ENCODE assay signal across 18 mouse cellular contexts in genomic region chr16:95639677-95640076, GRCm38 (mm10). TPM values are rescaled to one million over a fixed set of nuclear protein-coding genes. Genes with fewer than 3 reads are reported as not detected.
A peak's percentile ranks its signal among the peaks of the same experiment; 100 is the strongest.
DNase-seq lines count a peak whose midpoint lies in the region; ATAC-seq and TF ChIP-seq lines count a peak whose summit lies in the region.
"Had no signal": no experiment of that assay in that cellular context is flagged by ENCODE, and none has a peak within 500 bp of the region (broad histone marks: within the 10 kb centered on the region; RNA-seq: fewer than 3 reads in every experiment).

No protein-coding gene starts in this region.

- TF ChIP-seq CTCF in heart, adult 2 months (IDR thresholded peaks at IDR 0.05) = peak; percentile 21
- peak; percentile 42 for TF ChIP-seq CTCF in stomach, postnatal 0 days (IDR thresholded peaks at IDR 0.05; ENCODE audit: low read depth)

- no peak overlapping the region for H3K9ac ChIP-seq in heart, adult 2 months (ENCODE audit: low read depth, low read length)
- no peak overlapping the region for H3K9ac ChIP-seq in stomach, postnatal 0 days (ENCODE audit: low read length)
- H3K9ac ChIP-seq in hindbrain, embryonic 14.5 days = no peak overlapping the region
- H3K9ac ChIP-seq: forebrain, embryonic 12.5 days; hindbrain, embryonic 12.5 days; liver, embryonic 13.5 days had no signal

- no peak for TF ChIP-seq EP300 in heart, adult 2 months (IDR thresholded peaks at IDR 0.05; ENCODE audit: insufficient read depth, low read depth, low read length)
- no peak for TF ChIP-seq EP300 in stomach, postnatal 0 days (optimal IDR thresholded peaks at IDR 0.05)

- intact Hi-C loops in heart, adult 2 months (cut with DNase I) = no loop called here
- intact Hi-C loops in heart, postnatal 36 days (cut with DNase I) = no loop called here
- intact Hi-C loops in left cerebral cortex, postnatal 4 days (cut with DNase I) = no loop called here

- no peak for DNase-seq in heart, adult 2 months
- DNase-seq in heart, postnatal 36 days = no peak
- DNase-seq in 416B (ENCODE audit: low read depth) (peak; percentile 36), ES-CJ7 (ENCODE audit: low read depth, low spot score) (peak; percentile 33)
- DNase-seq in stomach, postnatal 0 days (ENCODE audit: low spot score) = no peak
- DNase-seq in left cerebral cortex, postnatal 4 days = no peak
- no peak for DNase-seq in hindbrain, embryonic 14.5 days (ENCODE audit: low spot score)
- DNase-seq in right cerebral cortex, postnatal 4 days = no peak
- DNase-seq: adrenal gland, adult 8-10 months; cerebellum, adult 9-10 months; heart, adult 18-20 months; kidney, adult 11 months; liver, embryonic 13.5 days; lung, postnatal 36 days had no signal

- no peak overlapping the region for H3K27ac ChIP-seq in heart, adult 2 months
- no peak overlapping the region for H3K27ac ChIP-seq in stomach, postnatal 0 days (replicated peaks)
- H3K27ac ChIP-seq in hindbrain, embryonic 14.5 days = no peak overlapping the region
- H3K27ac ChIP-seq: forebrain, embryonic 12.5 days; hindbrain, embryonic 12.5 days; liver, embryonic 13.5 days had no signal

- ATAC-seq in stomach, postnatal 0 days (ENCODE audit: low FRiP score, low TSS enrichment) = no peak
- no peak for ATAC-seq in hindbrain, embryonic 14.5 days (ENCODE audit: low FRiP score)

- WGBS in heart, adult 2 months = 83% methylated on average over 3 of the region's 3 CpGs
- 82% methylated on average over 3 of the region's 3 CpGs for WGBS in stomach, postnatal 0 days
- 95% methylated on average over 3 of the region's 3 CpGs for WGBS in hindbrain, embryonic 14.5 days

- no peaks in the 10 kb centered on the region for H3K4me1 ChIP-seq in heart, adult 2 months (ENCODE audit: control insufficient read depth, insufficient read depth, low read length)
- H3K4me1 ChIP-seq in stomach, postnatal 0 days (replicated peaks; ENCODE audit: control insufficient read depth, insufficient read depth) = no peaks in the 10 kb centered on the region
- no peaks in the 10 kb centered on the region for H3K4me1 ChIP-seq in hindbrain, embryonic 14.5 days (replicated peaks; ENCODE audit: control insufficient read depth, insufficient read depth, low read length)
- H3K4me1 ChIP-seq: forebrain, embryonic 12.5 days; hindbrain, embryonic 12.5 days had no signal

- no peak overlapping the region for H3K4me3 ChIP-seq in heart, adult 2 months
- H3K4me3 ChIP-seq in stomach, postnatal 0 days (ENCODE audit: low read depth, low read length) = no peak overlapping the region
- no peak overlapping the region for H3K4me3 ChIP-seq in hindbrain, embryonic 14.5 days (replicated peaks; ENCODE audit: low read length)
- H3K4me3 ChIP-seq: forebrain, embryonic 12.5 days; hindbrain, embryonic 12.5 days; liver, embryonic 13.5 days; myocyte had no signal

- H3K79me2 ChIP-seq in heart, adult 2 months (replicated peaks; ENCODE audit: control insufficient read depth, insufficient read depth, low read length) = no peaks in the 10 kb centered on the region

- H3K27me3 ChIP-seq in heart, adult 2 months (ENCODE audit: control insufficient read depth, insufficient read depth, low read length) = no peaks in the 10 kb centered on the region
- H3K27me3 ChIP-seq in stomach, postnatal 0 days (ENCODE audit: control insufficient read depth, insufficient read depth, low read length) = no peaks in the 10 kb centered on the region
- H3K27me3 ChIP-seq in hindbrain, embryonic 14.5 days (ENCODE audit: control insufficient read depth, insufficient read depth, low read length) = 0 out of 2 replicates have a peak, but pooled peaks cover 4% of the 10 kb centered on the region
- H3K27me3 ChIP-seq: forebrain, embryonic 12.5 days; hindbrain, embryonic 12.5 days; liver, embryonic 13.5 days had no signal

- H3K36me3 ChIP-seq in heart, adult 2 months (ENCODE audit: control insufficient read depth, insufficient read depth, low read length) = no peaks in the 10 kb centered on the region
- H3K36me3 ChIP-seq in stomach, postnatal 0 days (ENCODE audit: control insufficient read depth, insufficient read depth, low read length) = no peaks in the 10 kb centered on the region
- H3K36me3 ChIP-seq in hindbrain, embryonic 14.5 days (replicated peaks; ENCODE audit: control insufficient read depth, insufficient read depth) = no peaks in the 10 kb centered on the region
- H3K36me3 ChIP-seq: forebrain, embryonic 12.5 days; hindbrain, embryonic 12.5 days; liver, embryonic 13.5 days had no signal

- no peak overlapping the region for H3K4me2 ChIP-seq in stomach, postnatal 0 days (replicated peaks; ENCODE audit: low read depth)
- H3K4me2 ChIP-seq in hindbrain, embryonic 14.5 days (replicated peaks) = no peak overlapping the region
- H3K4me2 ChIP-seq: forebrain, embryonic 12.5 days; hindbrain, embryonic 12.5 days; liver, embryonic 13.5 days; midbrain, embryonic 11.5 days had no signal

- H3K9me3 ChIP-seq in stomach, postnatal 0 days (ENCODE audit: control insufficient read depth, low read length) = no peaks in the 10 kb centered on the region
- no peaks in the 10 kb centered on the region for H3K9me3 ChIP-seq in hindbrain, embryonic 14.5 days (ENCODE audit: control insufficient read depth, low read length)
- H3K9me3 ChIP-seq: forebrain, embryonic 12.5 days; hindbrain, embryonic 12.5 days; liver, embryonic 13.5 days had no signal

- no peak for TF ChIP-seq POLR2A in heart, adult 2 months (IDR thresholded peaks at IDR 0.05; ENCODE audit: insufficient read depth, low read depth, low read length)

RNA-seq across cellular contexts. Expression of gene Erg, which starts 53.3 kb away (rescaled TPM):
- total RNA-seq in heart, adult 2 months (2021) = 10 to 100 TPM; 22.1 to 26.6 TPM
- 19.8 and 25.5 TPM in 2 replicates for polyA plus RNA-seq in heart, adult 2 months (2012; rRNA removed)
- 10 to 100 TPM; 31.8 to 32.1 TPM for total RNA-seq in heart, postnatal 36 days (2021)
- 1.3 and 2.1 TPM in 2 replicates for polyA plus RNA-seq in stomach, postnatal 0 days (2015; fragmentation: Nextera tagmentation; extraction: Ambion mirVana)
- 10 to 100 TPM in 1 of 2 experiments, 1 to 10 TPM in 1; 8.9 to 10.2 TPM for total RNA-seq in left cerebral cortex, postnatal 4 days (2021)
- 0.98 and 1.7 TPM in 2 replicates for polyA plus RNA-seq in hindbrain, embryonic 14.5 days (2014; fragmentation: Nextera tagmentation; extraction: Ambion mirVana)

Comparison
In these comparisons a context has a peak if more than half of its experiments do, and no peak if none do; other contexts are left out.
1. DNase-seq: peak in 416B (single experiment) and ES-CJ7 (single experiment); none in heart, adult 2 months (0 of 2), heart, postnatal 36 days (0 of 2), stomach, postnatal 0 days (single experiment), left cerebral cortex, postnatal 4 days (single experiment), hindbrain, embryonic 14.5 days (single experiment) and right cerebral cortex, postnatal 4 days (single experiment).